In the genomic region with DNA sequence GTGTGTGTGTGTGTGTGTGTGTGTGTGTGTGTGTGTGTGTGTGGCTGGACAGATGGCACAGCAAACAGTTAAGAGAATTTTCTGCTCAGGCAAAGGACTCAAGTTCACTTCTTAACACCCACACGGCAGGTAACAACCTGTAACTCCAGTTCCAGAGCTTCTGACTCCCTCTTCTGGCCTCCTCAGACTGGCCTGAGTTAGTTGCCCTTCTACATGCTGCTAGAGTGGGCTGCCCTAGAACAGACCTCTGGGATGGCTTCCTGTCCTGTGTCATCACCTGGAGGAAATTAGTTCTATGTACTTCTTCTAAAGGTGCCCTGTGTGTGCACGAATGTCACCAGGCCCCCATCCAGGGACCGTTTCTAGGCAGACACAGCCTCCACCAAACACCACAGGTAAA, we compare ENCODE assay signal across 16 mouse cellular contexts. TPM values are rescaled to one million over a fixed set of nuclear protein-coding genes. Genes with fewer than 3 reads are reported as not detected.
DNase-seq lines count a peak whose midpoint lies in the region; ATAC-seq and TF ChIP-seq lines count a peak whose summit lies in the region.
"Had no signal": no experiment of that assay in that cellular context is flagged by ENCODE, and none has a peak within 500 bp of the region (broad histone marks: within the 10 kb centered on the region; RNA-seq: fewer than 3 reads in every experiment).

No protein-coding gene starts in this region.

- no peaks in the 10 kb centered on the region for H3K9me3 ChIP-seq in heart, embryonic 10.5 days
- no peaks in the 10 kb centered on the region for H3K9me3 ChIP-seq in intestine, postnatal 0 days (ENCODE audit: control insufficient read depth)
- H3K9me3 ChIP-seq in intestine, embryonic 16.5 days (ENCODE audit: control insufficient read depth, low read length) = no peaks in the 10 kb centered on the region
- no peaks in the 10 kb centered on the region for H3K9me3 ChIP-seq in midbrain, postnatal 0 days (ENCODE audit: low read length)
- no peaks in the 10 kb centered on the region for H3K9me3 ChIP-seq in midbrain, embryonic 16.5 days (replicated peaks; ENCODE audit: control insufficient read depth, low read length, poor library complexity, severe bottlenecking)
- H3K9me3 ChIP-seq in stomach, postnatal 0 days (ENCODE audit: control insufficient read depth, low read length) = no peaks in the 10 kb centered on the region
- H3K9me3 ChIP-seq: forebrain, embryonic 13.5 days had no signal

- WGBS in heart, embryonic 10.5 days = 82% methylated on average over 3 of the region's 3 CpGs
- 70% methylated on average over 3 of the region's 3 CpGs for WGBS in intestine, postnatal 0 days
- WGBS in intestine, embryonic 16.5 days = 74% methylated on average over 3 of the region's 3 CpGs
- 90% methylated on average over 3 of the region's 3 CpGs for WGBS in midbrain, postnatal 0 days
- WGBS in midbrain, embryonic 16.5 days = 93% methylated on average over 3 of the region's 3 CpGs
- WGBS in stomach, postnatal 0 days = 83% methylated on average over 3 of the region's 3 CpGs

- no peak for ATAC-seq in intestine, postnatal 0 days
- ATAC-seq in intestine, embryonic 16.5 days = no peak
- ATAC-seq in midbrain, postnatal 0 days (ENCODE audit: low FRiP score) = no peak
- ATAC-seq in midbrain, embryonic 16.5 days = no peak
- no peak for ATAC-seq in stomach, postnatal 0 days (ENCODE audit: low FRiP score, low TSS enrichment)
- ATAC-seq in cerebellum, adult (ENCODE audit: insufficient number of reproducible peaks, low FRiP score, low TSS enrichment) = no peak
- ATAC-seq: forebrain, embryonic 13.5 days had no signal

- no peak overlapping the region for H3K4me3 ChIP-seq in heart, embryonic 10.5 days
- no peak overlapping the region for H3K4me3 ChIP-seq in intestine, postnatal 0 days (ENCODE audit: low read depth, low read length)
- no peak overlapping the region for H3K4me3 ChIP-seq in intestine, embryonic 16.5 days (ENCODE audit: low read length)
- H3K4me3 ChIP-seq in midbrain, postnatal 0 days (ENCODE audit: low read depth, low read length) = no peak overlapping the region
- H3K4me3 ChIP-seq in midbrain, embryonic 16.5 days (ENCODE audit: low read depth, low read length) = no peak overlapping the region
- H3K4me3 ChIP-seq in stomach, postnatal 0 days (ENCODE audit: low read depth, low read length) = no peak overlapping the region

- 0 out of 2 replicates have a peak overlapping the region, but pooled peaks have one; percentile 72 for H3K27ac ChIP-seq in heart, embryonic 10.5 days
- no peak overlapping the region for H3K27ac ChIP-seq in intestine, postnatal 0 days (ENCODE audit: low read depth, low read length)
- no peak overlapping the region for H3K27ac ChIP-seq in intestine, embryonic 16.5 days (ENCODE audit: low read length)
- H3K27ac ChIP-seq in midbrain, postnatal 0 days (ENCODE audit: low read depth, low read length) = no peak overlapping the region
- no peak overlapping the region for H3K27ac ChIP-seq in midbrain, embryonic 16.5 days (ENCODE audit: low read length)
- no peak overlapping the region for H3K27ac ChIP-seq in stomach, postnatal 0 days (replicated peaks)
- H3K27ac ChIP-seq: hindbrain, embryonic 14.5 days had no signal

- peaks cover 64% of the 10 kb centered on the region for H3K4me1 ChIP-seq in heart, embryonic 10.5 days
- peaks cover 8% of the 10 kb centered on the region for H3K4me1 ChIP-seq in intestine, postnatal 0 days (replicated peaks; ENCODE audit: control insufficient read depth, insufficient read depth, low read length)
- H3K4me1 ChIP-seq in intestine, embryonic 16.5 days (ENCODE audit: control insufficient read depth, insufficient read depth, low read length) = peaks cover 45% of the 10 kb centered on the region
- H3K4me1 ChIP-seq in midbrain, postnatal 0 days (ENCODE audit: insufficient read depth, low read length) = peaks cover 13% of the 10 kb centered on the region
- peaks cover 17% of the 10 kb centered on the region for H3K4me1 ChIP-seq in midbrain, embryonic 16.5 days (ENCODE audit: control insufficient read depth, insufficient read depth, low read length)
- H3K4me1 ChIP-seq in stomach, postnatal 0 days (replicated peaks; ENCODE audit: control insufficient read depth, insufficient read depth) = peaks cover 6% of the 10 kb centered on the region; the same call in 1 of the 2 replicates

- no peak for DNase-seq in heart, embryonic 10.5 days (ENCODE audit: low spot score)
- DNase-seq in heart, adult 9 months (ENCODE audit: low spot score in 2 of 2) = no peak
- DNase-seq in midbrain, postnatal 0 days (ENCODE audit: low spot score) = no peak
- DNase-seq in stomach, postnatal 0 days (ENCODE audit: low spot score) = no peak
- DNase-seq: adrenal gland, postnatal 10 days; cerebellum, adult 11-12 months; cerebellum, postnatal 36 days; kidney, adult 18-20 months; kidney, postnatal 25 days; lung, embryonic 14.5 days had no signal

- no peaks in the 10 kb centered on the region for H3K36me3 ChIP-seq in heart, embryonic 10.5 days
- peaks cover 14% of the 10 kb centered on the region; the same call in 1 of the 2 replicates for H3K36me3 ChIP-seq in intestine, postnatal 0 days (ENCODE audit: control insufficient read depth, insufficient read depth)
- no peaks in the 10 kb centered on the region for H3K36me3 ChIP-seq in intestine, embryonic 16.5 days (ENCODE audit: control insufficient read depth, insufficient read depth, low read length)
- H3K36me3 ChIP-seq in midbrain, postnatal 0 days (ENCODE audit: insufficient read depth, low read length) = no peaks in the 10 kb centered on the region
- no peaks in the 10 kb centered on the region for H3K36me3 ChIP-seq in midbrain, embryonic 16.5 days (ENCODE audit: control insufficient read depth, insufficient read depth, low read length)
- no peaks in the 10 kb centered on the region for H3K36me3 ChIP-seq in stomach, postnatal 0 days (ENCODE audit: control insufficient read depth, insufficient read depth, low read length)

- TF ChIP-seq EP300 in stomach, postnatal 0 days (optimal IDR thresholded peaks at IDR 0.05) = no peak

- H3K4me2 ChIP-seq in intestine, postnatal 0 days (replicated peaks; ENCODE audit: low read depth) = peak overlapping the region; percentile 75
- no peak overlapping the region for H3K4me2 ChIP-seq in intestine, embryonic 16.5 days (ENCODE audit: low read depth, low read length)
- H3K4me2 ChIP-seq in midbrain, postnatal 0 days (ENCODE audit: low read depth, low read length, poor library complexity, severe bottlenecking) = 0 out of 2 replicates have a peak overlapping the region, but pooled peaks have one; percentile 71
- H3K4me2 ChIP-seq in midbrain, embryonic 16.5 days (ENCODE audit: low read length) = no peak overlapping the region
- H3K4me2 ChIP-seq in stomach, postnatal 0 days (replicated peaks; ENCODE audit: low read depth) = no peak overlapping the region

- H3K9ac ChIP-seq in intestine, postnatal 0 days (ENCODE audit: low read depth, low read length) = no peak overlapping the region
- no peak overlapping the region for H3K9ac ChIP-seq in intestine, embryonic 16.5 days (ENCODE audit: low read depth, low read length)
- no peak overlapping the region for H3K9ac ChIP-seq in midbrain, postnatal 0 days (replicated peaks; ENCODE audit: low read length, poor library complexity, severe bottlenecking)
- H3K9ac ChIP-seq in midbrain, embryonic 16.5 days (ENCODE audit: low read depth, low read length) = no peak overlapping the region
- H3K9ac ChIP-seq in stomach, postnatal 0 days (ENCODE audit: low read length) = no peak overlapping the region
- H3K9ac ChIP-seq: lung, embryonic 14.5 days had no signal

- no peaks in the 10 kb centered on the region for H3K27me3 ChIP-seq in heart, embryonic 10.5 days (ENCODE audit: insufficient read depth, poor library complexity, severe bottlenecking)
- H3K27me3 ChIP-seq in intestine, postnatal 0 days (replicated peaks; ENCODE audit: control insufficient read depth, insufficient read depth, low read length) = no peaks in the 10 kb centered on the region
- no peaks in the 10 kb centered on the region for H3K27me3 ChIP-seq in intestine, embryonic 16.5 days (replicated peaks; ENCODE audit: control insufficient read depth, insufficient read depth, low read length)
- no peaks in the 10 kb centered on the region for H3K27me3 ChIP-seq in midbrain, postnatal 0 days (ENCODE audit: insufficient read depth, low read length)
- H3K27me3 ChIP-seq in midbrain, embryonic 16.5 days (ENCODE audit: control insufficient read depth, insufficient read depth, low read depth, low read length) = no peaks in the 10 kb centered on the region
- no peaks in the 10 kb centered on the region for H3K27me3 ChIP-seq in stomach, postnatal 0 days (ENCODE audit: control insufficient read depth, insufficient read depth, low read length)
- H3K27me3 ChIP-seq: forebrain, embryonic 13.5 days had no signal

- peak; percentile 44 for TF ChIP-seq CTCF in intestine, postnatal 0 days (IDR thresholded peaks at IDR 0.05; ENCODE audit: low read depth)
- no peak for TF ChIP-seq CTCF in midbrain, postnatal 0 days (IDR thresholded peaks at IDR 0.05)
- peak; percentile 36 for TF ChIP-seq CTCF in stomach, postnatal 0 days (IDR thresholded peaks at IDR 0.05; ENCODE audit: low read depth)

RNA-seq across cellular contexts. Expression of a gene that starts 2.9 kb away (rescaled TPM):
- polyA plus RNA-seq in heart, embryonic 10.5 days (2016; fragmentation: Nextera tagmentation; extraction: Ambion mirVana) = 1.9 and 3.3 TPM in 2 replicates
- 4.7 and 6.8 TPM in 2 replicates for polyA plus RNA-seq in intestine, postnatal 0 days (2015; fragmentation: Nextera tagmentation; extraction: Ambion mirVana)
- polyA plus RNA-seq in intestine, embryonic 16.5 days (2015; fragmentation: Nextera tagmentation; extraction: Ambion mirVana) = 4.1 and 4.6 TPM in 2 replicates
- 33.7 and 38.1 TPM in 2 replicates for total RNA-seq in midbrain, postnatal 0 days (2014; rRNA removed)
- 2.6 and 3.2 TPM in 2 replicates for polyA plus RNA-seq in midbrain, postnatal 0 days (2015; fragmentation: Nextera tagmentation; extraction: Ambion mirVana)
- polyA plus RNA-seq in midbrain, embryonic 16.5 days (2015; fragmentation: Nextera tagmentation; extraction: Ambion mirVana) = 4.5 and 5.3 TPM in 2 replicates
- 0.67 and 0.94 TPM in 2 replicates for polyA plus RNA-seq in stomach, postnatal 0 days (2015; fragmentation: Nextera tagmentation; extraction: Ambion mirVana)

Comparison
In these comparisons a context has a peak if more than half of its experiments do, and no peak if none do; other contexts are left out.
1. H3K4me2 ChIP-seq: peak in intestine, postnatal 0 days (single experiment) and midbrain, postnatal 0 days (single experiment); none in intestine, embryonic 16.5 days (single experiment), midbrain, embryonic 16.5 days (single experiment) and stomach, postnatal 0 days (single experiment).